Mouse (Mus musculus) gonadal fat pad, adult 2 months (tissue): ENCODE results near the gene Recql. TPM values are rescaled to one million over a fixed set of nuclear protein-coding genes. Genes with fewer than 3 reads are reported as not detected.

Experiments used
- polyA plus RNA-seq: library from polyadenylated mRNA; depleted of rRNA; stranded (reverse); fragments of >200 nt; gene quantifications from 2 replicates; pipeline ENCODE4 v1.2.3, GENCODE M21; 2012; rRNA removed

The Recql gene
- polyA plus RNA-seq, 1 experiment = 8.7 TPM

Other genes starting within 250 kb of the Recql start
- 0.20 TPM in 1 of 2 replicates, not detected in the other for gene Slco1a6, start 178.6 kb downstream of the Recql start, polyA plus RNA-seq
- gene Iapp, start 88.7 kb downstream of the Recql start, polyA plus RNA-seq = 3.8 and 5.5 TPM in 2 replicates
- 3.7 and 3.8 TPM in 2 replicates for gene Slco1a5, start 64.1 kb downstream of the Recql start, polyA plus RNA-seq
- 6.2 and 6.6 TPM in 2 replicates for gene Pyroxd1, start 41.4 kb downstream of the Recql start, polyA plus RNA-seq
- 14.3 and 19.2 TPM in 2 replicates for gene Golt1b, start 134 bp upstream of the Recql start, polyA plus RNA-seq
- 1.7 TPM in 2 replicates for gene Spx, start 26.4 kb upstream of the Recql start, polyA plus RNA-seq
- 5.6 and 19.9 TPM in 2 replicates for gene Gys2, start 86.0 kb upstream of the Recql start, polyA plus RNA-seq
- gene Ldhb, start 120.9 kb upstream of the Recql start, polyA plus RNA-seq = 275 and 419 TPM in 2 replicates
- gene Kcnj8, start 184.5 kb upstream of the Recql start, polyA plus RNA-seq = 16.9 and 22.6 TPM in 2 replicates